Mouse (Mus musculus): Measurements from ENCODE around the gene Nfe2l1. TPM values are rescaled to one million over a fixed set of nuclear protein-coding genes. Genes with fewer than 3 reads are reported as not detected.
"Not testable (repeated sequence)": the region's sequence is repeated elsewhere in the genome, so short reads cannot be mapped to it uniquely, and the experiment has no call there.

Nfe2l1 gene
- polyA plus RNA-seq, 1 experiment = 120 TPM

GRCm38 (mm10) chr11:96780306-96780705, 49.5 kb downstream of the Nfe2l1 start:
- no peak for DNase-seq (ENCODE audit: low spot score)

- not testable (repeated sequence) for DNase-seq (ENCODE audit: low spot score)
Measured at GRCm38 (mm10) chr11:96778061-96778627, 51.6 kb downstream of the Nfe2l1 start.

GRCm38 (mm10) chr11:96776968-96777962, 52.5 kb downstream of the Nfe2l1 start, which contains the start of gene Snx11:
TSS of gene Snx11 (minus strand) at chr11:96777559.
- peak; percentile 97 for DNase-seq (ENCODE audit: low spot score)

GRCm38 (mm10) chr11:96776068-96776467, 53.7 kb downstream of the Nfe2l1 start:
- DNase-seq (ENCODE audit: low spot score) = no peak

- no peak for DNase-seq (ENCODE audit: low spot score)
Measured at GRCm38 (mm10) chr11:96775665-96776064, 54.1 kb downstream of the Nfe2l1 start.

GRCm38 (mm10) chr11:96775063-96775462, 54.7 kb downstream of the Nfe2l1 start:
- DNase-seq (ENCODE audit: low spot score) = no peak

GRCm38 (mm10) chr11:96774536-96774935, 55.2 kb downstream of the Nfe2l1 start:
- DNase-seq (ENCODE audit: low spot score) = no peak

GRCm38 (mm10) chr11:96772413-96772812, 57.4 kb downstream of the Nfe2l1 start:
- no peak for DNase-seq (ENCODE audit: low spot score)

- no peak for DNase-seq (ENCODE audit: low spot score)
Measured at GRCm38 (mm10) chr11:96771274-96771975, 58.3 kb downstream of the Nfe2l1 start.

- no peak for DNase-seq (ENCODE audit: low spot score)
Measured at GRCm38 (mm10) chr11:96768240-96768639, 61.5 kb downstream of the Nfe2l1 start.

Other genes starting within 250 kb of the Nfe2l1 start
- 26.0 and 30.0 TPM in 2 replicates for gene Snx11, start 52.4 kb downstream of the Nfe2l1 start, polyA plus RNA-seq (2012; rRNA removed)
- gene Cbx1, start 40.8 kb downstream of the Nfe2l1 start, polyA plus RNA-seq (2012; rRNA removed) = 43.6 and 46.4 TPM in 2 replicates
- gene Copz2, start 19.9 kb upstream of the Nfe2l1 start, polyA plus RNA-seq (2012; rRNA removed) = 111 and 117 TPM in 2 replicates
- 46.5 and 47.5 TPM in 2 replicates for gene Cdk5rap3, start 86.5 kb upstream of the Nfe2l1 start, polyA plus RNA-seq (2012; rRNA removed)
- 7.6 and 8.9 TPM in 2 replicates for gene Prr15l, start 98.1 kb upstream of the Nfe2l1 start, polyA plus RNA-seq (2012; rRNA removed)
- gene Pnpo, start 114.0 kb upstream of the Nfe2l1 start, polyA plus RNA-seq (2012; rRNA removed) = 22.4 and 25.5 TPM in 2 replicates
- gene Sp2, start 153.0 kb upstream of the Nfe2l1 start, polyA plus RNA-seq (2012; rRNA removed) = 7.7 and 13.9 TPM in 2 replicates
- gene Sp6, start 183.4 kb upstream of the Nfe2l1 start, polyA plus RNA-seq (2012; rRNA removed) = 6.7 and 7.6 TPM in 2 replicates
- 10.3 and 12.5 TPM in 2 replicates for gene Scrn2, start 200.0 kb upstream of the Nfe2l1 start, polyA plus RNA-seq (2012; rRNA removed)
- 0.21 and 0.52 TPM in 2 replicates for gene Lrrc46, start 211.4 kb upstream of the Nfe2l1 start, polyA plus RNA-seq (2012; rRNA removed)
- 60.0 and 63.9 TPM in 2 replicates for gene Mrpl10, start 211.6 kb upstream of the Nfe2l1 start, polyA plus RNA-seq (2012; rRNA removed)
- gene Osbpl7, start 220.7 kb upstream of the Nfe2l1 start, polyA plus RNA-seq (2012; rRNA removed) = 10.8 and 11.7 TPM in 2 replicates